Mouse (Mus musculus): ENCODE data around the gene Sptlc2. TPM values are rescaled to one million over a fixed set of nuclear protein-coding genes. Genes with fewer than 3 reads are reported as not detected.

The Sptlc2 gene
- polyA plus RNA-seq, 1 experiment from 2014 or later, result 72.8 TPM

DNA sequence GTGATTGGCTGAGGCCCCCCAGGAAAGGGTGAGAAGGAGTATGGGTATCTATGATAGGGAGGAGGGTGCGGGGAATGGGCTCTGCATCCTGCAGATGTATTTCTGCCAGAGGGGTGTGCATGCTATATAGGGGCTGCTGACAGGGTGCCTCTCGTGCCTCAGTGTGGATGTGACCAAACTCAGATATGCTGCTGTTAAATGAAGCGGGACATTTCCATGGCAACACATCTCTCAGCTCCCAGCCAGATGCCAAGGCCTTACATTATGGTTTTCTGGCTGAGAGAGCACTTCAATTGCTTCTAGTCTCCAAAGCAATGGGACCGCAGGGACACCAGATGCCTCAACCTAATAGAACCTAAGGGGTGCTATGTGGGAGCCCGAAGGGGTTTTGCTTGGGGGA is 30.8 kb upstream of the Sptlc2 start:
- ATAC-seq, result peak; percentile 82
- no peaks in the 10 kb centered on the region for H3K36me3 ChIP-seq (ENCODE audit: control insufficient read depth, insufficient read depth, low read length)
- 30% methylated on average over 5 of the region's 5 CpGs for whole genome bisulfite sequencing
- no peak overlapping the region for H3K9ac ChIP-seq (ENCODE audit: low read depth, low read length)
- H3K27ac ChIP-seq (ENCODE audit: low read length), result peak overlapping the region; percentile 78
- no peak overlapping the region for H3K4me2 ChIP-seq (ENCODE audit: low read length)
- no peaks in the 10 kb centered on the region for H3K9me3 ChIP-seq (replicated peaks; ENCODE audit: control insufficient read depth, low read length, poor library complexity, severe bottlenecking)
- no peaks in the 10 kb centered on the region for H3K27me3 ChIP-seq (ENCODE audit: control insufficient read depth, insufficient read depth, low read depth, low read length)
- no peak overlapping the region for H3K4me3 ChIP-seq (ENCODE audit: low read depth, low read length)
- H3K4me1 ChIP-seq (ENCODE audit: control insufficient read depth, insufficient read depth, low read length), result peaks cover 7% of the 10 kb centered on the region

GRCm38 (mm10) chr12:87416690-87417089 is 28.5 kb upstream of the Sptlc2 start:
- Histone ChIP-seq H3K27me3 (ENCODE audit: control insufficient read depth, insufficient read depth, low read depth, low read length) (no peaks in the 10 kb centered on the region), H3K9ac (ENCODE audit: low read depth, low read length) (no peak overlapping the region), H3K27ac (ENCODE audit: low read length) (no peak overlapping the region), H3K4me1 (ENCODE audit: control insufficient read depth, insufficient read depth, low read length) (peaks cover 7% of the 10 kb centered on the region), H3K9me3 (replicated peaks; ENCODE audit: control insufficient read depth, low read length, poor library complexity, severe bottlenecking) (no peaks in the 10 kb centered on the region), H3K36me3 (ENCODE audit: control insufficient read depth, insufficient read depth, low read length) (no peaks in the 10 kb centered on the region), H3K4me2 (ENCODE audit: low read length) (no peak overlapping the region), H3K4me3 (ENCODE audit: low read depth, low read length) (no peak overlapping the region)
- no peak for ATAC-seq
- whole genome bisulfite sequencing, result 43% methylated on average over 7 of the region's 7 CpGs

DNA sequence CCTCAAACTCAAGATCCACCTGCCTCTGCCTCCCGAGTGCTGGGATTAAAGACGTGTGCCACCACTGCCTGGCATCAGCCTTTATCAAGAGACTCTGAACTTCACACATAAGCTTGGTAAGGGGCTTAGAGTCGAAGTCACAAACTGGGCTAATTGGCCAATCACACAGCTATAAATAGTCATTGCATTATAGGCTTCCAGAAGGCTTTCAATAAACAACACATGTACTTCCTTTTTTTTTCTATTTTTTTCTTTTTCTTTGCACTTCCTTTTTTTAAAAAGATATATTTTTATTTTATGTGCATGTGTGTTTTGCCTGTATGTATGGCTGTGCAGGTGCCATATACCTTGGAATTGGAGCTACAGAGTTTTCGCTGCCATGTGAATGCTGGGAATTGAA is 27.2 kb upstream of the Sptlc2 start:
- Histone ChIP-seq H3K27ac (ENCODE audit: low read length) (no peak overlapping the region), H3K27me3 (ENCODE audit: control insufficient read depth, insufficient read depth, low read depth, low read length) (no peaks in the 10 kb centered on the region), H3K36me3 (ENCODE audit: control insufficient read depth, insufficient read depth, low read length) (no peaks in the 10 kb centered on the region), H3K4me2 (ENCODE audit: low read length) (no peak overlapping the region), H3K4me3 (ENCODE audit: low read depth, low read length) (no peak overlapping the region), H3K9me3 (replicated peaks; ENCODE audit: control insufficient read depth, low read length, poor library complexity, severe bottlenecking) (no peaks in the 10 kb centered on the region), H3K4me1 (ENCODE audit: control insufficient read depth, insufficient read depth, low read length) (peaks cover 7% of the 10 kb centered on the region), H3K9ac (ENCODE audit: low read depth, low read length) (no peak overlapping the region)
- ATAC-seq, result no peak
- 79% methylated on average over 4 of the region's 4 CpGs for WGBS

DNA sequence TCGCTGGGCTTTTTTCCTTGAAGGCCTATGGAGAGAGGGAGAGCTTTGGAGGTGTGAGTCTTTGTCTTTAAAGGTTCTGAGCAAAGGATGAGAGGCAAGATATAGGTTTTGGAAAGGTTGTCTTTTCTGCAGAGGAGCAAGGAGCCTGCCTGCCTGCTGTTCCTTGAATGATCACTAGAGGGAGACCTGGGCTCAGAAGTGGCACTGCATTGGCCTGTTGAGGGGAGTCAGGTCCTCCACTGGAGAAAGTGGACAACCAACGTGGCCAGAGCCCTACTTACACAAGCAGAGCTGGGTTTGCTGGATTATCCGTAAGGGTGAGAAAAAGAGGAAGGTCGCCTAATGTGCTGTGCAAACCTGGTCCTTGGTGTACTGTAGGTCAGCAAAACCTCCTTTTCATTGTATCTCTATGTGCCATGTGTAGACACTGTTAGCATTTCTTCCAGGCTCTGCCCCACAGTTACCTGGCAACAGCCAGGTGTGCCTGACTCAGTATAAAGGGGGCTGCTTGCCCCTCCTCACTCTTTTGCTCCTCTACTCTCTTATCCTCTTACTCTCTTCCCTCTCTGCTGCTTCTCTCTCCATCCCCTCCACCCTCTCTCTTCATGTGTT is 25.1 kb upstream of the Sptlc2 start:
- WGBS, result 21% methylated on average over 4 of the region's 4 CpGs
- H3K4me3 ChIP-seq (ENCODE audit: low read depth, low read length), result no peak overlapping the region
- ATAC-seq, result peak; percentile 66

DNA sequence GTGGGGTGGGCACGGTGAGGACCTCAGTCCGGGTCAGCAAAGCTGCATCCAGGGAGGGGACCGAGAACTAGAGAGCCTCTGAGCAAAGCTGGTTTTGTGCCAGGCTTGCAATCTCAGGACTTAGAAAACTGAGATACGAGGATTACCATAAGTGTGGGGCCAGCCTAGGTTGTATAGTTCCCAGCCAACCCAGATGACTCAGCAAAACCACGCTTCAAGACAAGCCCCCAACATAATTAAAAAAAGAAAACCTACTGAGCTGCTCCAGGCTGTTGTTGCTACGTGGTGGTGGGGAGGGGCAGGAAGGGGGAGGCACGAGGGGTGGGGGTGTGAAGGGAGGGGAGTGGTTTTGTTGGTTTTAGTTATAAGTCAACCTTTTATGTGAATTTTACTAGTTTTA is 22.8 kb upstream of the Sptlc2 start:
- Histone ChIP-seq H3K9me3 (replicated peaks; ENCODE audit: control insufficient read depth, low read length, poor library complexity, severe bottlenecking) (no peaks in the 10 kb centered on the region), H3K36me3 (ENCODE audit: control insufficient read depth, insufficient read depth, low read length) (no peaks in the 10 kb centered on the region), H3K9ac (ENCODE audit: low read depth, low read length) (no peak overlapping the region), H3K4me1 (ENCODE audit: control insufficient read depth, insufficient read depth, low read length) (no peaks in the 10 kb centered on the region), H3K4me2 (ENCODE audit: low read length) (no peak overlapping the region), H3K4me3 (ENCODE audit: low read depth, low read length) (no peak overlapping the region), H3K27ac (ENCODE audit: low read length) (no peak overlapping the region), H3K27me3 (ENCODE audit: control insufficient read depth, insufficient read depth, low read depth, low read length) (no peaks in the 10 kb centered on the region)
- WGBS, result 56% methylated on average over 7 of the region's 7 CpGs
- no peak for ATAC-seq

More for the DNA sequence above, 25.1 kb upstream of the Sptlc2 start:
- Histone ChIP-seq H3K9ac (ENCODE audit: low read depth, low read length) (no peak overlapping the region), H3K4me1 (ENCODE audit: control insufficient read depth, insufficient read depth, low read length) (no peaks in the 10 kb centered on the region), H3K27me3 (ENCODE audit: control insufficient read depth, insufficient read depth, low read depth, low read length) (no peaks in the 10 kb centered on the region), H3K36me3 (ENCODE audit: control insufficient read depth, insufficient read depth, low read length) (no peaks in the 10 kb centered on the region), H3K9me3 (replicated peaks; ENCODE audit: control insufficient read depth, low read length, poor library complexity, severe bottlenecking) (no peaks in the 10 kb centered on the region), H3K27ac (ENCODE audit: low read length) (no peak overlapping the region), H3K4me2 (ENCODE audit: low read length) (no peak overlapping the region)

GRCm38 (mm10) chr12:87409123-87409522 is 21.0 kb upstream of the Sptlc2 start:
- H3K27ac ChIP-seq (ENCODE audit: low read length), result no peak overlapping the region

GRCm38 (mm10) chr12:87407869-87408605 is 19.9 kb upstream of the Sptlc2 start:
- Histone ChIP-seq H3K27me3 (ENCODE audit: control insufficient read depth, insufficient read depth, low read depth, low read length) (no peaks in the 10 kb centered on the region), H3K36me3 (ENCODE audit: control insufficient read depth, insufficient read depth, low read length) (no peaks in the 10 kb centered on the region), H3K27ac (ENCODE audit: low read length) (no peak overlapping the region), H3K4me1 (ENCODE audit: control insufficient read depth, insufficient read depth, low read length) (no peaks in the 10 kb centered on the region), H3K9ac (ENCODE audit: low read depth, low read length) (no peak overlapping the region), H3K9me3 (replicated peaks; ENCODE audit: control insufficient read depth, low read length, poor library complexity, severe bottlenecking) (no peaks in the 10 kb centered on the region), H3K4me3 (ENCODE audit: low read depth, low read length) (no peak overlapping the region), H3K4me2 (ENCODE audit: low read length) (no peak overlapping the region)
- WGBS, result 37% methylated on average over 21 of the region's 21 CpGs
- ATAC-seq, result no peak

More at GRCm38 (mm10) chr12:87409123-87409522, 21.0 kb upstream of the Sptlc2 start:
- H3K4me2 ChIP-seq (ENCODE audit: low read length), result no peak overlapping the region
- no peaks in the 10 kb centered on the region for H3K36me3 ChIP-seq (ENCODE audit: control insufficient read depth, insufficient read depth, low read length)
- H3K9ac ChIP-seq (ENCODE audit: low read depth, low read length), result no peak overlapping the region
- H3K9me3 ChIP-seq (replicated peaks; ENCODE audit: control insufficient read depth, low read length, poor library complexity, severe bottlenecking), result no peaks in the 10 kb centered on the region
- H3K4me3 ChIP-seq (ENCODE audit: low read depth, low read length), result no peak overlapping the region
- H3K4me1 ChIP-seq (ENCODE audit: control insufficient read depth, insufficient read depth, low read length), result no peaks in the 10 kb centered on the region
- no peaks in the 10 kb centered on the region for H3K27me3 ChIP-seq (ENCODE audit: control insufficient read depth, insufficient read depth, low read depth, low read length)
- WGBS, result 86% methylated on average over 4 of the region's 4 CpGs
- ATAC-seq, result no peak

- no peak overlapping the region for H3K4me3 ChIP-seq (ENCODE audit: low read depth, low read length)
- no peak overlapping the region for H3K27ac ChIP-seq (ENCODE audit: low read length)
- H3K9me3 ChIP-seq (replicated peaks; ENCODE audit: control insufficient read depth, low read length, poor library complexity, severe bottlenecking), result no peaks in the 10 kb centered on the region
- H3K4me1 ChIP-seq (ENCODE audit: control insufficient read depth, insufficient read depth, low read length), result no peaks in the 10 kb centered on the region
- WGBS, result 79% methylated on average over 3 of the region's 3 CpGs
- no peak overlapping the region for H3K4me2 ChIP-seq (ENCODE audit: low read length)
- no peaks in the 10 kb centered on the region for H3K36me3 ChIP-seq (ENCODE audit: control insufficient read depth, insufficient read depth, low read length)
- H3K27me3 ChIP-seq (ENCODE audit: control insufficient read depth, insufficient read depth, low read depth, low read length), result no peaks in the 10 kb centered on the region
- H3K9ac ChIP-seq (ENCODE audit: low read depth, low read length), result no peak overlapping the region
- no peak for ATAC-seq
Observed at GRCm38 (mm10) chr12:87405721-87406120, 17.6 kb upstream of the Sptlc2 start.

DNA sequence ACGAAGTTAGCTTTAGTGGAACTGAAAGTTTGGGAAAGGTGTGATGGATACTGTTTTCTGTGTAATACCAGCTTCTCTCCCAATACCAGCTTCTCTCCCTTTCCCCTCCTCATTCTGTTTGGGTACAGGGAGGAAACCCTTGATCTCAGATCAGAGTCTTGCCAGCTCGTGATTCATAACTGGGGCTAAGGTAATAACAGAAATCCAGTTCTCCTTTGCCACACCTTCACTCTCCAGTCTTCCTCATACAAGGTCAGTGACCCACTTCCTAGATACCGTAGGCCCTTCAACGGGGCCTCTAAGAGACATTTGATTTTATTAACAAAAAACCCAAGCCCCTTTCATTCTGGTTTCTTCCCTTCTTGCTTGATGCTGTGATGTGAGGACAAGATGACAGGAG is 17.0 kb upstream of the Sptlc2 start:
- Histone ChIP-seq H3K27ac (ENCODE audit: low read length) (no peak overlapping the region), H3K4me3 (ENCODE audit: low read depth, low read length) (no peak overlapping the region), H3K27me3 (ENCODE audit: control insufficient read depth, insufficient read depth, low read depth, low read length) (no peaks in the 10 kb centered on the region), H3K4me1 (ENCODE audit: control insufficient read depth, insufficient read depth, low read length) (no peaks in the 10 kb centered on the region), H3K36me3 (ENCODE audit: control insufficient read depth, insufficient read depth, low read length) (no peaks in the 10 kb centered on the region), H3K9ac (ENCODE audit: low read depth, low read length) (no peak overlapping the region), H3K9me3 (replicated peaks; ENCODE audit: control insufficient read depth, low read length, poor library complexity, severe bottlenecking) (no peaks in the 10 kb centered on the region), H3K4me2 (ENCODE audit: low read length) (no peak overlapping the region)
- 85% methylated on average over 4 of the region's 4 CpGs for WGBS
- ATAC-seq, result no peak

Measured in midbrain, embryonic 16.5 days (tissue).